Mouse (Mus musculus): ENCODE measurements around the gene Ica1. TPM values are rescaled to one million over a fixed set of nuclear protein-coding genes. Genes with fewer than 3 reads are reported as not detected.

The Ica1 gene
- polyA plus RNA-seq, 1 experiment from 2014 or later, result 35.6 TPM

DNA sequence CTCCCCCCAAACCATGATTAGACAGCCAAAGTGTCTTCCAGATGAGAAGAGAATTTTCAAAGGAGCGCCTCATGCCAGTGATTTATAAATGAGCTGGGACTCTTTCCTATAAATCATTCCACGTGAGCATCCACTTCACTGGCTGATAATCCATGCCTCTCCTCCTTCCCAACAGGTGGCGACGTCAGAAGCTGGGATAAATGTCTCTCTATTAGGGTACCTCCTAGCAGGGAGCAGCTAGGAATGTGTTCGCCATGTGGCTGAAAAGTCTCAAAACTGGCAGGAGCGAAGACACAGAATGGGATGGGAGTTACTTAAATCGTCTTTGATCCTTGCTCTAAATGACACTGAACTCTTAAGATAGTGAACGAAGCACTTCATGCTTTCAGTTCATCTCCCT, 146.9 kb downstream of the Ica1 start:
- Histone ChIP-seq H3K4me3 (replicated peaks; ENCODE audit: low read length) (no peak overlapping the region), H3K36me3 (ENCODE audit: control insufficient read depth, insufficient read depth, low read length) (no peaks in the 10 kb centered on the region), H3K4me2 (ENCODE audit: low read depth, low read length) (no peak overlapping the region), H3K4me1 (ENCODE audit: control insufficient read depth, insufficient read depth, low read length) (no peaks in the 10 kb centered on the region), H3K9ac (ENCODE audit: low read length) (no peak overlapping the region), H3K27me3 (ENCODE audit: control insufficient read depth, insufficient read depth, low read length) (no peaks in the 10 kb centered on the region), H3K9me3 (replicated peaks; ENCODE audit: control insufficient read depth, low read length) (no peaks in the 10 kb centered on the region), H3K27ac (ENCODE audit: low read length) (no peak overlapping the region)
- ATAC-seq (ENCODE audit: insufficient read depth, low FRiP score), result no peak
- WGBS, result 82% methylated on average over 8 of the region's 8 CpGs

DNA sequence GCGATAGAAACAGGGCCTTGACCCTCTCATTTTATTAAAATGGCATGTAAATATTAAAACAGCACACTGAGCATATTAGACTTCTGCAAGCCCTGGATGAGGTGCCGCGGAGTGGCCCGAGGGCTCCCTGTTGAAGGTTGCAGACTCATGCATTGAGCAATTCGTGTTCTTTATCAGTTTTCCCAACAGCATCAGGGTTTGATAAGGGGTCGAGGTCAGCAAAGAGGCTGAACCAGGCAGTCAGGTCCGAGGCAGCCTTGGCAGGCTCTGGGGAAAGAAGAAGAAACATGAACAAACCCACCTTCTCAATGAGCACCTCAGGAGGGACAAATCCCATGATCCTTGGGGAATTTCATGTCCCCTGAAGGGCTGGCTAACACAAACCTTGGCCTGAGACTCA, 147.8 kb downstream of the Ica1 start:
- Histone ChIP-seq H3K9ac (ENCODE audit: low read length) (no peak overlapping the region), H3K36me3 (ENCODE audit: control insufficient read depth, insufficient read depth, low read length) (no peaks in the 10 kb centered on the region), H3K27me3 (ENCODE audit: control insufficient read depth, insufficient read depth, low read length) (no peaks in the 10 kb centered on the region), H3K4me1 (ENCODE audit: control insufficient read depth, insufficient read depth, low read length) (no peaks in the 10 kb centered on the region), H3K9me3 (replicated peaks; ENCODE audit: control insufficient read depth, low read length) (no peaks in the 10 kb centered on the region), H3K4me3 (replicated peaks; ENCODE audit: low read length) (no peak overlapping the region), H3K4me2 (ENCODE audit: low read depth, low read length) (no peak overlapping the region), H3K27ac (ENCODE audit: low read length) (no peak overlapping the region)
- no peak for ATAC-seq (ENCODE audit: insufficient read depth, low FRiP score)
- 63% methylated on average over 7 of the region's 7 CpGs for WGBS

DNA sequence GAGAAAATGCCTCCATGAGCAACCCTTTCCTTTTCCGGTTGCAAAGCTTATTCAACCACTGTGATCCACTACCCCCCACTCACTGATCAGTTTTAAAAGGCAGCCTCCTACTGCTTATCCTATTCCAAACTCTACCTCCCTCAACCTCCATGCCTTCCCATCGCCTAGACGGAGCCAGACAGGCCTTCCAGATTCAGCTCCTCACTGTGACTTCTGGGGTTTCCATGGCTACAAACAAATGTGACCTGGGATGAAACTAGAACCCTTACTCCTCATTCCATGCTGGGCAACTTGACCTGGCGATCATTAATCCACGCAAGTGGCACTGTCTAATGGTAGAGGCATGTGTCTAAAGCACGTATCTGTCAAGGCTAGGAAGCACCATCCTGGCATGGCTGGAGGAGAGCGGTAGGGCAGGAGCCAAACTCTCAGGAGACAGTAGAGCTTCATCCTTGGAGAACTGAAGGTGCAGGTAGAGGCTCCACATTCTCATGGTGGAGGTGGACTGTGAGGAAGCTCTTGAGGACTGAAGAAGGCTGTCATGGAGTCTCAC, 149.5 kb downstream of the Ica1 start:
- Histone ChIP-seq H3K9me3 (replicated peaks; ENCODE audit: control insufficient read depth, low read length) (no peaks in the 10 kb centered on the region), H3K4me3 (replicated peaks; ENCODE audit: low read length) (no peak overlapping the region), H3K4me1 (ENCODE audit: control insufficient read depth, insufficient read depth, low read length) (no peaks in the 10 kb centered on the region), H3K36me3 (ENCODE audit: control insufficient read depth, insufficient read depth, low read length) (no peaks in the 10 kb centered on the region), H3K4me2 (ENCODE audit: low read depth, low read length) (no peak overlapping the region), H3K27me3 (ENCODE audit: control insufficient read depth, insufficient read depth, low read length) (no peaks in the 10 kb centered on the region), H3K9ac (ENCODE audit: low read length) (no peak overlapping the region), H3K27ac (ENCODE audit: low read length) (no peak overlapping the region)
- 78% methylated on average over 7 of the region's 7 CpGs for WGBS
- no peak for ATAC-seq (ENCODE audit: insufficient read depth, low FRiP score)

DNA sequence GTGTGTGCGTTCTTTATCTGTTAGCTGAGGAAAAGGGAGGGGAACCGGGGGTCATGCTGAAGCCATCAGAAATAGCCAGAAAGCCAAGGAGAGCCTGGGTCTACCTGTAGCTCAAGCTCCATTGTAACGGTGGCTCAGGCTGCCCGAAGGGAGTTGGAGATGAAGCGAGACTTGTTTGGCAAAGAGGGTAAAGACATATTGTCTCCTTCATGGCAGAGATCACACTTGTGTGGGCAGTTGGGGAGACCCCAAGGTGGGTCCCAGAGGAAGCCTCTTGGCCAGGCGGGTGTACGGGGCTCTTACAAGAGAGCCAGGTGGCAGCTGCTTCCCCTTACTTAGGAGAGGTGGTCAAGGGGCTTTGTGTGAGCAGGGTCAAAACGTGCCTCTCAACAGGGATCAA, 150.1 kb downstream of the Ica1 start:
- no peak for ATAC-seq (ENCODE audit: insufficient read depth, low FRiP score)
- Histone ChIP-seq H3K4me2 (ENCODE audit: low read depth, low read length) (no peak overlapping the region), H3K9ac (ENCODE audit: low read length) (no peak overlapping the region), H3K4me3 (replicated peaks; ENCODE audit: low read length) (no peak overlapping the region), H3K27me3 (ENCODE audit: control insufficient read depth, insufficient read depth, low read length) (no peaks in the 10 kb centered on the region), H3K4me1 (ENCODE audit: control insufficient read depth, insufficient read depth, low read length) (no peaks in the 10 kb centered on the region), H3K9me3 (replicated peaks; ENCODE audit: control insufficient read depth, low read length) (no peaks in the 10 kb centered on the region), H3K27ac (ENCODE audit: low read length) (no peak overlapping the region), H3K36me3 (ENCODE audit: control insufficient read depth, insufficient read depth, low read length) (no peaks in the 10 kb centered on the region)
- WGBS, result 80% methylated on average over 8 of the region's 8 CpGs

DNA sequence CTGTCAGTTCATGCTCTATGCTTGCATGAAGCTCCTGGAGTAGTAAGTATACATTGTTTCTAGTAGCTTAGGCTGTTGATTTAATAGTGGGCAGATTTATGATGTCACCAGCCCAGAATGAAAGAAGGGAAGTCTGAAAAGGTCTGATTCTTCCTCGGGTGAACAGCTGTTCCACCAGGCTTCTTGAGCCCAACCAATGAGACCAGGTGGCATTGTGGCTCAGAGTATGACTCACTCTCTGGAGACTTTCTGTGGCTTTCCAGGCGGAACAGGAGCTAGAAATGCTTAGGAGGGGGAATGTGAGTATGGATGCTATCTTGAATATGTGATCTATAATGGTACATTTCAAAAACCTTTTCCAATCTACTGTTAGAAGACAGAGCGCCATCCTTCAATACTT, 155.2 kb downstream of the Ica1 start:
- H3K9me3 ChIP-seq (replicated peaks; ENCODE audit: control insufficient read depth, low read length), result no peaks in the 10 kb centered on the region
- no peaks in the 10 kb centered on the region for H3K4me1 ChIP-seq (ENCODE audit: control insufficient read depth, insufficient read depth, low read length)
- no peaks in the 10 kb centered on the region for H3K27me3 ChIP-seq (ENCODE audit: control insufficient read depth, insufficient read depth, low read length)
- no peak overlapping the region for H3K9ac ChIP-seq (ENCODE audit: low read length)
- H3K36me3 ChIP-seq (ENCODE audit: control insufficient read depth, insufficient read depth, low read length), result no peaks in the 10 kb centered on the region
- no peak for ATAC-seq (ENCODE audit: insufficient read depth, low FRiP score)
- no peak overlapping the region for H3K4me3 ChIP-seq (replicated peaks; ENCODE audit: low read length)
- H3K4me2 ChIP-seq (ENCODE audit: low read depth, low read length), result no peak overlapping the region
- no peak overlapping the region for H3K27ac ChIP-seq (ENCODE audit: low read length)
- WGBS, result 69% methylated on average over 3 of the region's 3 CpGs

DNA sequence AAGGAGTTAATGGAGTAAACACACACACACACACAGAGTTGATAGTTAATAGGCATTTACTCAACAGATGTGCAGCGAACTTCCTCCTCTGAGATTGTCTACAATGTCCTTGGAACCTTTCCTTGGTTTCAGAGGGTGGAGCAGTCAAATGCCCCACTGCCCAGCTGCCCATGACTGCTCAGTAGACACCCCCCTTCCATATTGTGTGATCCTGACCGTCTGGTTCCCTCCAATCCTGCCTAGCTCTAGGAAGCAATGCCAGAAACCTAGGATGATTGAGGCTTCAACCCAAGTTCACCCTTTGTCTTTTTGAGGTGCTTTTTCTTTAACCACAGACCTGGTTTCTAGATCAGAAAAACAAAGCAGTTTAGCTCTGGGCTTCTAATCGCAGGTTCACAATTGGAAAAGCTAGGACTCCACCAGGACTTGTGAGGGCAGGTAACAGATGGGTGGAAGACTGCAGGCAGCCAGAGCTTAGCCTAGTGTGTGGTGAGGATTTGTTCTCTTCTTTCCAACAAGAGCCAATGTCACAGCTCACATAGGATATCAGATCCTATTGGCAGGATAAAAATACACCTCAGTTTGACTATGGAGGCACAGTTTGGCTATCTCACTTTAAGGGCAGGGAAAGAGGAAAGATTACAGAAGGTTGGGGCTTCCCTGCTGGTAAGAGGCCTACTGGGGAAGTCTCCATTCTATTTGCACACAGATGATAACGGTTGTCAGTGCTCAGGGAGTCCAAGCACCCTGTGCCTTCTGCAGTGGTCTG, 158.5 kb downstream of the Ica1 start:
- Histone ChIP-seq H3K9me3 (replicated peaks; ENCODE audit: control insufficient read depth, low read length) (no peaks in the 10 kb centered on the region), H3K27me3 (ENCODE audit: control insufficient read depth, insufficient read depth, low read length) (no peaks in the 10 kb centered on the region), H3K4me1 (ENCODE audit: control insufficient read depth, insufficient read depth, low read length) (no peaks in the 10 kb centered on the region), H3K27ac (ENCODE audit: low read length) (no peak overlapping the region), H3K9ac (ENCODE audit: low read length) (no peak overlapping the region), H3K4me2 (ENCODE audit: low read depth, low read length) (no peak overlapping the region), H3K4me3 (replicated peaks; ENCODE audit: low read length) (no peak overlapping the region), H3K36me3 (ENCODE audit: control insufficient read depth, insufficient read depth, low read length) (no peaks in the 10 kb centered on the region)
- 73% methylated on average over 4 of the region's 4 CpGs for WGBS
- no peak for ATAC-seq (ENCODE audit: insufficient read depth, low FRiP score)

DNA sequence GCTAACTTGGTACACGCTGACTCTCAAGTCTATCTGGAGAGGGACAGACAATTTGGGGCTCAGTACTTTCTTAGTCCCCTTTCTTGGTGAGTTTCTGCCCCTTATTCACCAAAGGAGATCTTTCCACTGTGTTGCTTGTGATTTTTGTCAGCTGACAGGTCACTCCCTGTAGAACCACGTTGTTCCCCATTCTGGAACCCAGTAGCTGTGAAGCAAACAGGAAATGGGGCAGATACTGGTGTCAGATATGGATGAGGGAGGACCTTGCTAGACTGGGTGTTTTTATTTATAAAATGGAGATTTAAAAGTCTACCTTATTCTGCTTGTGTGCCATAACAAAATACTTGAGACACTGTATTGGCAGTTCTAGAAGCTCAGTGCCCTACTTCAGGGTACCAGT, 160.9 kb downstream of the Ica1 start:
- Histone ChIP-seq H3K9me3 (replicated peaks; ENCODE audit: control insufficient read depth, low read length) (no peaks in the 10 kb centered on the region), H3K27me3 (ENCODE audit: control insufficient read depth, insufficient read depth, low read length) (no peaks in the 10 kb centered on the region), H3K4me1 (ENCODE audit: control insufficient read depth, insufficient read depth, low read length) (no peaks in the 10 kb centered on the region), H3K4me3 (replicated peaks; ENCODE audit: low read length) (no peak overlapping the region), H3K4me2 (ENCODE audit: low read depth, low read length) (no peak overlapping the region), H3K9ac (ENCODE audit: low read length) (no peak overlapping the region), H3K36me3 (ENCODE audit: control insufficient read depth, insufficient read depth, low read length) (no peaks in the 10 kb centered on the region), H3K27ac (ENCODE audit: low read length) (no peak overlapping the region)
- WGBS, result 65% methylated on average over 2 of the region's 2 CpGs
- ATAC-seq (ENCODE audit: insufficient read depth, low FRiP score), result no peak

DNA sequence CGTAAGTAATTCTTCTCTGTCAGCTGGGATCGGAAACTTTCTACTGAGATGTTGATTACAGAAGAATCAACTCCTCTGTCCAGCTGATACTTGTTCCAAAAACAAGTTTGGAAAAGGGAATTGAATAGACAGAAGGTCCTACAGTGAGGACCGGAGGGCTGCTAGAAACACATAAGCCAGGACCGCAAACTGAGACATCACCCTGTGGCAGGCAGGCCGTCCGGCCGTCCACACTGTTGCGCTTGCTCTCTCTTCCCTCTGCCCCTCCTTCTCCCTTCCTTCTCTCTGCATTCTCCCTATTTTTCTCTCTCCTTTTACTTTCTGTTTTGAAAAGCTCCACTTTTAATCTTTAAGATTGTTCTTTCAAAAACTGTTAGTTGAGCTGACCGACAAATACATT, 186.6 kb downstream of the Ica1 start:
- WGBS, result 88% methylated on average over 9 of the region's 9 CpGs
- 0 out of 2 replicates have a peak, but pooled peaks cover 4% of the 10 kb centered on the region for H3K36me3 ChIP-seq (ENCODE audit: control insufficient read depth, insufficient read depth, low read length)
- no peak overlapping the region for H3K27ac ChIP-seq (ENCODE audit: low read length)
- H3K9me3 ChIP-seq (replicated peaks; ENCODE audit: control insufficient read depth, low read length), result no peaks in the 10 kb centered on the region
- no peaks in the 10 kb centered on the region for H3K4me1 ChIP-seq (ENCODE audit: control insufficient read depth, insufficient read depth, low read length)
- no peak overlapping the region for H3K4me3 ChIP-seq (replicated peaks; ENCODE audit: low read length)
- no peaks in the 10 kb centered on the region for H3K27me3 ChIP-seq (ENCODE audit: control insufficient read depth, insufficient read depth, low read length)
- no peak overlapping the region for H3K9ac ChIP-seq (ENCODE audit: low read length)
- H3K4me2 ChIP-seq (ENCODE audit: low read depth, low read length), result no peak overlapping the region
- no peak for ATAC-seq (ENCODE audit: insufficient read depth, low FRiP score)

DNA sequence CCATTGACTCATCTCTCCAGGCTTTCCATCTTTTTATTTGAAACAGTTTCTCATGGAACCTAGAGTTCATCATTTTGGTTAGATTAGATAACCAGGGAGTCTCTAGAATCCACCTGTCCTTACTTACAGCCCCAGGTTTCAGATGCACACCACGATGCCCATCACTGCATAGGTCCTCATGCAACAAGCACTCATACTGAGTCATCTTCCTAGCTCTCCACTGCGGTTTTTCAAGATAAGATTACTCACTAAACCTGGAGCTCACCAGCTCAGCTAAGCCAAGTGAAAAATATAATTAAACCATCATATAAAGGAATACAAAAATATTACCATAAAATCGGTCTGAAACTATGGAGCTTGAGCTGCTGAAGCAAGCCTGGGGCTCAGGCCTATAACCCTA, 194.4 kb downstream of the Ica1 start:
- Histone ChIP-seq H3K27me3 (ENCODE audit: control insufficient read depth, insufficient read depth, low read length) (no peaks in the 10 kb centered on the region), H3K4me3 (replicated peaks; ENCODE audit: low read length) (no peak overlapping the region), H3K9ac (ENCODE audit: low read length) (no peak overlapping the region), H3K27ac (ENCODE audit: low read length) (no peak overlapping the region), H3K9me3 (replicated peaks; ENCODE audit: control insufficient read depth, low read length) (no peaks in the 10 kb centered on the region), H3K4me1 (ENCODE audit: control insufficient read depth, insufficient read depth, low read length) (no peaks in the 10 kb centered on the region), H3K4me2 (ENCODE audit: low read depth, low read length) (no peak overlapping the region), H3K36me3 (ENCODE audit: control insufficient read depth, insufficient read depth, low read length) (peaks cover 4% of the 10 kb centered on the region; the same call in 1 of the 2 replicates)
- WGBS, result 89% methylated on average over 3 of the region's 3 CpGs
- ATAC-seq (ENCODE audit: insufficient read depth, low FRiP score), result no peak

Measured in stomach, embryonic 16.5 days (tissue).